In the genomic region with DNA sequence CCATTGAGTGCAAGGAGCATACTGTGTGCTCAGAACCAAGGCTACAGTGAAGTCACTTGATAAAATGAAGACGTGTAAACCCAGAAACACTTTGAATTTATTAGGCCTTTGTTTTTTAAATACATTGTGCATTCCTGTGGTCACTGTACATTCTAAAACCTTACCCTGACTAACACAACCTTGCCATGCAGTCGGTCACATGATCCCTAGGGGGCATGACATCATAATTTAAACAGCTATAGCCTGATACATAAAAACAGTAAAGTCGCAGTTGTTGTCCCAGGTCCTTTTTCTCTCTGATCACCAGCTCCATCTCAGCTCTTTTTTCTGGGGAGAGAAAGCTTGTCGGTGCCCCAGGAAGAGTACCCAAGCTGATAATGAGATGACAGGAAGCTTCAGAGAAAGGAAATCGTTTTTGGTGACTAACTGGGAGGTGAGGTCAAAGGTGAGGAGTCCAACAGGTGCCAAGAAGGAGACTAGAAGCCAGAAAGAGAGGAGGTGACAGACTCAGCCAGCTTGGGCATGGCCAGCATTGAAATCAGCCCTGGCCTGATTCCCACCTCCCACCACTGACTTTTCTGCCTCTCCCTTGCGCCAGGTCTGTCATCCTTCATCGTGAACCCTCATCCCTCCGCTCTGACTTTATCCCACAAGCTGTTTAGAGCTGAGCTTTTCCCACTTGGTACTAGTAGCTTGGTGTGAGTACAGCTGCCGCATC, we compare ENCODE assay signal across 31 mouse cellular contexts.
DNase-seq lines count a peak whose midpoint lies in the region; ATAC-seq and TF ChIP-seq lines count a peak whose summit lies in the region.
"Had no signal": no experiment of that assay in that cellular context is flagged by ENCODE, and none has a peak within 500 bp of the region (broad histone marks: within the 10 kb centered on the region; RNA-seq: fewer than 3 reads in every experiment).

No protein-coding gene starts in this region.

- no peak for TF ChIP-seq CTCF in hindbrain, postnatal 0 days (IDR thresholded peaks at IDR 0.05; ENCODE audit: low read depth)
- TF ChIP-seq CTCF in C2C12 (IDR thresholded peaks at IDR 0.05; ENCODE audit: control insufficient read depth, insufficient read depth, insufficient read length): no peak

- 71% methylated on average over 9 of the region's 9 CpGs for WGBS in forebrain, embryonic 11.5 days
- 60% methylated on average over 9 of the region's 9 CpGs for WGBS in forebrain, embryonic 16.5 days
- 47% methylated on average over 9 of the region's 9 CpGs for WGBS in hindbrain, postnatal 0 days
- WGBS in hindbrain, embryonic 12.5 days: 61% methylated on average over 9 of the region's 9 CpGs
- 54% methylated on average over 9 of the region's 9 CpGs for WGBS in heart, embryonic 12.5 days

- no peaks in the 10 kb centered on the region for H3K4me1 ChIP-seq in forebrain, embryonic 11.5 days (replicated peaks; ENCODE audit: control insufficient read depth, insufficient read depth, low read length)
- peaks cover 3% of the 10 kb centered on the region; the same call in 1 of the 2 replicates for H3K4me1 ChIP-seq in forebrain, embryonic 16.5 days (replicated peaks; ENCODE audit: control insufficient read depth, insufficient read depth, low read length)
- no peaks in the 10 kb centered on the region for H3K4me1 ChIP-seq in hindbrain, postnatal 0 days (ENCODE audit: insufficient read depth, low read length)
- peaks cover 3% of the 10 kb centered on the region; the same call in 1 of the 2 replicates for H3K4me1 ChIP-seq in hindbrain, embryonic 12.5 days
- peaks cover 13% of the 10 kb centered on the region for H3K4me1 ChIP-seq in heart, embryonic 12.5 days (replicated peaks)
- H3K4me1 ChIP-seq: embryonic facial prominence, embryonic 10.5 days; embryonic facial prominence, embryonic 13.5 days; forebrain, embryonic 15.5 days had no signal

- no peak for ATAC-seq in forebrain, embryonic 11.5 days (replicated peaks; ENCODE audit: low FRiP score)
- ATAC-seq in forebrain, embryonic 16.5 days: no peak
- 0 out of 2 replicates have a peak, but pooled peaks have one; percentile 21 for ATAC-seq in hindbrain, postnatal 0 days
- no peak for ATAC-seq in hindbrain, embryonic 12.5 days (ENCODE audit: low FRiP score)
- ATAC-seq in heart, embryonic 12.5 days (ENCODE audit: insufficient number of reproducible peaks, low FRiP score): no peak
- ATAC-seq: forebrain, embryonic 15.5 days; hindbrain, embryonic 16.5 days; inflammation-experienced regulatory T-cells, adult 6 months; intestine, embryonic 16.5 days had no signal

- H3K9me3 ChIP-seq in forebrain, embryonic 11.5 days (ENCODE audit: control insufficient read depth, low read length): no peaks in the 10 kb centered on the region
- no peaks in the 10 kb centered on the region for H3K9me3 ChIP-seq in forebrain, embryonic 16.5 days (ENCODE audit: control insufficient read depth, low read length)
- H3K9me3 ChIP-seq in hindbrain, postnatal 0 days (ENCODE audit: low read length): no peaks in the 10 kb centered on the region
- no peaks in the 10 kb centered on the region for H3K9me3 ChIP-seq in hindbrain, embryonic 12.5 days (replicated peaks)
- no peaks in the 10 kb centered on the region for H3K9me3 ChIP-seq in heart, embryonic 12.5 days (replicated peaks)
- H3K9me3 ChIP-seq: embryonic facial prominence, embryonic 10.5 days; embryonic facial prominence, embryonic 13.5 days; forebrain, embryonic 15.5 days; G1E; heart, embryonic 15.5 days; hindbrain, embryonic 10.5 days had no signal

- H3K27me3 ChIP-seq in forebrain, embryonic 11.5 days (ENCODE audit: control insufficient read depth, insufficient read depth, low read length): no peaks in the 10 kb centered on the region
- H3K27me3 ChIP-seq in forebrain, embryonic 16.5 days (replicated peaks; ENCODE audit: control insufficient read depth, insufficient read depth, low read length): no peaks in the 10 kb centered on the region
- 0 out of 2 replicates have a peak, but pooled peaks cover 3% of the 10 kb centered on the region for H3K27me3 ChIP-seq in hindbrain, postnatal 0 days (ENCODE audit: insufficient read depth, low read length)
- no peaks in the 10 kb centered on the region for H3K27me3 ChIP-seq in hindbrain, embryonic 12.5 days
- H3K27me3 ChIP-seq in C2C12 (ENCODE audit: control insufficient read depth, insufficient read depth, insufficient read length): no peaks in the 10 kb centered on the region
- H3K27me3 ChIP-seq in heart, embryonic 12.5 days (replicated peaks): no peaks in the 10 kb centered on the region
- H3K27me3 ChIP-seq: embryonic facial prominence, embryonic 13.5 days; forebrain, embryonic 15.5 days; heart, embryonic 15.5 days had no signal

- H3ac ChIP-seq in C2C12 (ENCODE audit: control insufficient read depth, insufficient read length, low read depth): no peak overlapping the region

- H3K4me3 ChIP-seq in forebrain, embryonic 11.5 days (ENCODE audit: low read depth, low read length): no peak overlapping the region
- H3K4me3 ChIP-seq in forebrain, embryonic 16.5 days (replicated peaks; ENCODE audit: low read length): no peak overlapping the region
- no peak overlapping the region for H3K4me3 ChIP-seq in hindbrain, postnatal 0 days (ENCODE audit: low read length)
- no peak overlapping the region for H3K4me3 ChIP-seq in hindbrain, embryonic 12.5 days
- H3K4me3 ChIP-seq in C2C12 (ENCODE audit: insufficient read depth, poor library complexity, severe bottlenecking): no peak overlapping the region
- H3K4me3 ChIP-seq in heart, embryonic 12.5 days: no peak overlapping the region
- H3K4me3 ChIP-seq: embryonic facial prominence, embryonic 10.5 days; embryonic facial prominence, embryonic 13.5 days; erythroblast, embryonic 14.5 days; forebrain, embryonic 15.5 days; heart, adult 2 months; heart, embryonic 15.5 days; hindbrain, embryonic 10.5 days had no signal

- H3K36me3 ChIP-seq in forebrain, embryonic 11.5 days (ENCODE audit: control insufficient read depth, insufficient read depth, low read length): no peaks in the 10 kb centered on the region
- no peaks in the 10 kb centered on the region for H3K36me3 ChIP-seq in forebrain, embryonic 16.5 days (ENCODE audit: control insufficient read depth, insufficient read depth)
- no peaks in the 10 kb centered on the region for H3K36me3 ChIP-seq in hindbrain, postnatal 0 days (ENCODE audit: insufficient read depth, low read length)
- no peaks in the 10 kb centered on the region for H3K36me3 ChIP-seq in hindbrain, embryonic 12.5 days
- no peaks in the 10 kb centered on the region for H3K36me3 ChIP-seq in C2C12 (ENCODE audit: control insufficient read depth, insufficient read depth)
- no peaks in the 10 kb centered on the region for H3K36me3 ChIP-seq in heart, embryonic 12.5 days
- H3K36me3 ChIP-seq: embryonic facial prominence, embryonic 10.5 days; embryonic facial prominence, embryonic 13.5 days; forebrain, embryonic 15.5 days; G1E; heart, embryonic 15.5 days; hindbrain, embryonic 10.5 days had no signal

- H3K79me3 ChIP-seq in C2C12 (ENCODE audit: low read depth): no peaks in the 10 kb centered on the region

- H3K9ac ChIP-seq in forebrain, embryonic 11.5 days (ENCODE audit: low read length): no peak overlapping the region
- no peak overlapping the region for H3K9ac ChIP-seq in forebrain, embryonic 16.5 days (replicated peaks; ENCODE audit: low read depth, low read length)
- H3K9ac ChIP-seq in hindbrain, postnatal 0 days (replicated peaks; ENCODE audit: low read length): no peak overlapping the region
- no peak overlapping the region for H3K9ac ChIP-seq in hindbrain, embryonic 12.5 days
- no peak overlapping the region for H3K9ac ChIP-seq in heart, embryonic 12.5 days
- H3K9ac ChIP-seq: embryonic facial prominence, embryonic 13.5 days; forebrain, embryonic 15.5 days; heart, embryonic 15.5 days had no signal

- peak; percentile 31 for DNase-seq in forebrain, embryonic 11.5 days (ENCODE audit: low spot score)
- no peak for DNase-seq in hindbrain, postnatal 0 days (ENCODE audit: low spot score)
- DNase-seq in 3T3-L1 (ENCODE audit: low read depth, low spot score): peak; percentile 48
- no peak for DNase-seq in testis, postnatal 10 days (ENCODE audit: low spot score)
- DNase-seq: adrenal gland, adult 2 months; adrenal gland, postnatal 14 days; cerebellum, adult 11 months; cerebellum, adult 2 months; cerebellum, adult 9-11 months; embryo, embryonic 11 days; gastrocnemius, postnatal 10 days; gastrocnemius, postnatal 36 days; heart, adult 2 months; heart, postnatal 10 days; heart, postnatal 36 days; kidney, adult 18-20 months had no signal

- H3K4me2 ChIP-seq in forebrain, embryonic 11.5 days (ENCODE audit: low read depth, low read length, severe bottlenecking): no peak overlapping the region
- no peak overlapping the region for H3K4me2 ChIP-seq in forebrain, embryonic 16.5 days (ENCODE audit: low read length)
- H3K4me2 ChIP-seq in hindbrain, postnatal 0 days (ENCODE audit: low read depth, low read length): no peak overlapping the region
- H3K4me2 ChIP-seq in hindbrain, embryonic 12.5 days (replicated peaks): no peak overlapping the region
- no peak overlapping the region for H3K4me2 ChIP-seq in heart, embryonic 12.5 days
- H3K4me2 ChIP-seq: embryonic facial prominence, embryonic 13.5 days; forebrain, embryonic 15.5 days; heart, embryonic 11.5 days; heart, embryonic 15.5 days had no signal

- H3K27ac ChIP-seq in forebrain, embryonic 11.5 days (ENCODE audit: low read depth, low read length): no peak overlapping the region
- H3K27ac ChIP-seq in forebrain, embryonic 16.5 days (ENCODE audit: low read length): no peak overlapping the region
- H3K27ac ChIP-seq in hindbrain, postnatal 0 days: peak overlapping the region; percentile 6; the same call in 1 of the 2 replicates
- no peak overlapping the region for H3K27ac ChIP-seq in hindbrain, embryonic 12.5 days
- no peak overlapping the region for H3K27ac ChIP-seq in heart, embryonic 12.5 days (ENCODE audit: poor library complexity, severe bottlenecking)
- H3K27ac ChIP-seq: embryonic facial prominence, embryonic 10.5 days; embryonic facial prominence, embryonic 13.5 days; forebrain, embryonic 15.5 days; heart, adult 2 months; heart, embryonic 15.5 days; hindbrain, embryonic 10.5 days had no signal

- no peaks in the 10 kb centered on the region for H3K79me2 ChIP-seq in C2C12 (ENCODE audit: control insufficient read depth, insufficient read depth)

TF ChIP-seq in C2C12, 6 proteins besides CTCF, POLR2A, EP300 and RAD21:
- TF ChIP-seq CEBPB (IDR thresholded peaks at IDR 0.05; ENCODE audit: low read depth): no peak
- no peak for TF ChIP-seq FOSL1 (IDR thresholded peaks at IDR 0.05; ENCODE audit: insufficient read depth, low read length, poor library complexity, severe bottlenecking)
- no peak for TF ChIP-seq MYOG (IDR thresholded peaks at IDR 0.05; ENCODE audit: control insufficient read depth, extremely low read depth, insufficient read length)
- no peak for TF ChIP-seq MAX (IDR thresholded peaks at IDR 0.05)
- peak; percentile 68 for TF ChIP-seq USF1 (IDR thresholded peaks at IDR 0.05; ENCODE audit: low read depth)

Comparison
In these comparisons a context has a peak if more than half of its experiments do, and no peak if none do; other contexts are left out.
1. DNase-seq: peak in forebrain, embryonic 11.5 days (single experiment) and 3T3-L1 (single experiment); none in hindbrain, postnatal 0 days (single experiment) and testis, postnatal 10 days (single experiment).